Mouse (Mus musculus) heart, adult 9 months (tissue): ENCODE results near the gene Zfp580.
"Not testable (repeated sequence)": the region's sequence is repeated elsewhere in the genome, so short reads cannot be mapped to it uniquely, and the experiment has no call there.

Source experiments
- DNase-seq, 2 experiments: peaks; one replicate each; pipeline ENCODE4 v3.0.0; 2022; ENCODE audit warnings: low spot score in 2 of 2

The Zfp580 gene

GRCm38 (mm10) chr7:5051193-5052192 lies at the start of gene Zfp580:
Gene Zfp580, plus strand, starts transcription at chr7:5051538.
- peak; percentile 75 to 76 for DNase-seq

DNA sequence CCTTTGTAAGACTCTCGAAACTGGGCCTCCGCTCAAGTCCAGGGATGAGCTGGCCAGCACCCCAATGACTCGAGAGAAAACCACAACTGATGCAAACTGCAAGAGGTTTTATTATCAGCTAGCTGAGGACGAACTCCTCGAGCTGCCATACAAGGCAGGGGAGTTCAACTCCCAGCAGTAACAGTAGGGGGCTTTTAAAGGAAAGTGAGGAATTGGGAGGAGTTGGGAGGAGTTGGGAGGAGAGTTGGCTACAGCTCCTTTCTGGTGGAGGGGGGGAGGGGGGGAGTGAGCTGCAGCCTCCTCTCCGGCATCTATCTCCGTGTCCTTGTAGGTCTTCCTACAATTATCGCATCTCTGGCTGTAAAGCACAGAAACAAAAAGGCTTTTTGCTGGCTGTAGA lies 48.5 kb upstream of the Zfp580 start:
- DNase-seq: not testable (repeated sequence)

DNA sequence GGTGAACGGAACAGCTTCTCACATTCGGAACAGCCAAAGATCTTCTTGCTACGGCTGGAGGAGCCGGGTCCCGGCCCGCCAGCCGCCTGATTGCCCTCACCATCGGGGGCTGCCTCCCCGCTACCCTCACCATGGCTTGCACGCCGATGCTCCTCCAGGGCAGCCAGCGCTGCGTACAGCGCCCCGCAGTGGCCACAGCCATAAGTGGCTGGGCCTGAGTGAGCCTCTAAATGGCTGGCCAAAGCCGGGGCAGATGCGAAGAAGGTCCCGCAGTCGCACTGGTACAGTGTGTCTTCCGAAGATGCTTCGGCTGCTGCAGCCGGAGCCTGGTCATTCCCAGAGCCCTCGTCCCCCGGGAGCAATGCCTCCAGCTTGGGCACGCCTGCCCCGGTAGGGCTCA lies 43.1 kb upstream of the Zfp580 start:
- no peak for DNase-seq

GRCm38 (mm10) chr7:5012681-5013513 lies 38.4 kb upstream of the Zfp580 start:
- DNase-seq: no peak

DNA sequence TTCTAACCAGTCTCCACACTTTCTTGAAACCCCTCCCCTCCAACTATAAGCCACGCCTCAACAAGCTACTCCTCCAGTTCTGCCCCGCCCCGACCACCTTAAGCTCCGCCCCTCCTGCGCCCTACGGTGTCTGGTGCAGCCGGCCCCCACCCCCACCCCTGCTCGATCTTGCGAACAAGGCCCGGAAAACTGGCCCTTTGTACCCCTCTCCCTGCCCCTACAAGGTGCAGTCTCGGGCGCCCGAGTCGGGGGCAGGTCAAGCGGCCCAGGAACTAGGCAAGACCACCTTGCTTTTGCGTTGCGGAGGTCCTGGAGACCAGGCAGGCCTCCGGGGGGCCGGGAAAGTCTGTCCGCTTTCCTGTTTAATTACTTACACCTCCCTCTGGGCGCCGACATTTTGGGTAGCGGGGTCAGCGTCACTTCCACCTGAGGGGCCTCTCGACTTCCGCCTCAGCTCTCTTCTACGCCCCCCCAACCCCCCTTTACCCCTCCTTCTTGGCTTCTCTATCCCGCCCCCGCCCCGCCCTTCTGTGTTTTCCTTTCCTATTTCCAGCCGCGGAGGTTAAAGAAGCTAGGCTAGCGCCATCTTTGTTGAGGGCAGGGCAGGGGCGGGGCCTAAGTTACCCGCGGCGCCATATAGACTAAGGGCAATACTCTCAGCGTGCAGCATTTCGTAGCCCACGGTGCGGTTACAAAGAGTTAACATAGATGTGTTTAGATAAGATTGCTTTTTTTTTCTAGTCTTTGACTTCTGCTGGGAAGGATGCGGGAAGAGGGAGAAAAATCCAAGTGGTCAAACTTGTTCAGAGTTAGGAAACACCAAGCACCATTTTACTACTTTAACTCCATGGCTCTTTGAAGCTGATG lies 36.9 kb upstream of the Zfp580 start, which contains the start of the genes Zfp524 and Fiz1:
Gene Zfp524, plus strand, starts transcription at position 165 of the 867 bp plus-strand sequence.
Gene Fiz1, minus strand, starts transcription at position 447 of the 867 bp plus-strand sequence.
- DNase-seq: peak; percentile 89 to 98

DNA sequence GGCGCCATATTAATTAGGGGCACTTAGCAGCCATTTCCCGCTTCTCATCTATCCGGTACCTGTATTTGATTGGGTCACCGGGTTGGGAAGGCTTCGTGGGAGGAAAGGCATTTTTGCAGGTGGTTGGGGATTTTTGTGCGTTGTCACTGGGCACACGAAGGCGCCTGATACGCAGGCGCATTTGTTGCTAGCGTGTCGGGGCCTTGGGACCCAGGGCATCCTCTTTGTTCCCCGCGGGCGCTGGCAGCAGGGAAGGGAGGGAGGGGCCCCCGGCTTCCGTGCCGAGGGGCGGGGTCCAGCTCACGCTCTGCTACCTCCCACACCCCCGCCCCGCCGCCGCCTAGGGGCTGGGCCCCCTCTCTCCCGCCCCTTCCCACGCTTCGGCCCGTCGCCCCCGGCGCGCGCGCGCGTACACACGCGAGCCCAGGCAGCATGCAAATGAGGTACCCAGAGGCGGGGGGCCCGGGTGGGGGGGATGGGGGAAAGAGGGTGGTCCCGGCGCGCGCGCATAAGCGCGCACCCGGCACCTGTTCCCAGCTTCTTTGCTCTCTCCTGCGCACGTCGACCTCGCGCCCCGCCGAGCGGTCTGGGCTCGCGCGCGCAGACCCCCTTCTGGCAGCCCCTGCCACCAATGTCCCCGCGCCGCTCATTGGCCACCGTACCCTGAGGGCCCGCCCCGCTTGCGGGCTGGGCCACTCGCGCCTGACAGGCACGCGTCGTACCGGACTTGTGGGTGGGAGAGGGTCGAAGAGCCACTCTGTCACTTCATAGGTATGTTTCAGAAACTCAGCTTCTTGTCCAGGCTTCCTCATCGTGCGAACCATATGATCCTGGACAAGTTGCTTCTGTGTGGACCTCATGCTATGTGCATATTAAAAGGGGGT lies 36.0 kb upstream of the Zfp580 start, which contains the start of gene Gm44973:
Gene Gm44973, plus strand, starts transcription at position 379 of the 884 bp plus-strand sequence.
- DNase-seq: peak; percentile 93 to 96

GRCm38 (mm10) chr7:5016057-5016456 lies 35.3 kb upstream of the Zfp580 start:
- DNase-seq: no peak

- no peak for DNase-seq
These were observed 34.4 kb upstream of the Zfp580 start for GRCm38 (mm10) chr7:5016920-5017319.

- no peak for DNase-seq
These were observed 34.0 kb upstream of the Zfp580 start for GRCm38 (mm10) chr7:5017352-5017751.

DNA sequence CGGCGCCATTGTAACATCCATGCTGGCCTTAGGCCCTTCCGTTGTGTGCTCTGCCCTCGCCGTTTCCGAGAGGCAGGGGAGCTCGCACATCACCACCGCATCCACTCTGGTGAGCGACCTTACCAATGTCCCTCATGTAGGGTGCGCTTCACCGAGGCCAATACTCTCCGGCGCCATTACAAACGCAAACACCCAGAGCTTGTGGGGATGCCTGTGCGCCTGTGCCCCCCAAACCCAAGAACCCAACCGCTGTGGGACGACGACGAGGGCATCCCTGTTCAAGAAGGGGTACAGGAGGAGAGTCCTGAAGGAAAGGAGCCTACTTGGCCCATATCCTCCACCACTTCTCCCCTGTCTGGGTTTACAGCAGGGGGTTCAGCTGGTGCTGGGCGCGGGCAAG lies 33.4 kb upstream of the Zfp580 start:
- DNase-seq: no peak

DNA sequence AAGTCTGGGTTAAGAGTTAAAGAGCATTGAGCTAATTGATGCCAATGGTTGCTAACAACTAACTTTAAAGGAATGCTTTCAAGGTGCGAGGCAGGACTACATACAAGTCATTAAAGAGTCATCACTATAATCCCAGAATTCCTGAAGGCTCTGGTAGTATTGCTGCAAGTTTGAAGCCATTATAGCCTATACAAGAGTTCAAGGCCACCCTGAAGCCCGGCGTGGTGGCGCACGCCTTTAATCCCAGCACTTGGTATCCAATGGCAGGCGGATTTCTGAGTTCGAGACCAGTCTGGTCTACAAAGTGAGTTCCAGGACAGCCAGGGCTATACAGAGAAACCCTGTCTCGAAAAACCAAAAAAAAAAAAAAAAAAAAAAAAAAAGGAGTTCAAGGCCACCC lies 31.8 kb upstream of the Zfp580 start:
- DNase-seq: not testable (repeated sequence)

- peak; percentile 99 to 100 for DNase-seq
These were observed 31.2 kb upstream of the Zfp580 start, which contains the start of the genes Zfp865 and Ccdc106 for GRCm38 (mm10) chr7:5020000-5020681. Gene Zfp865, plus strand, starts transcription at chr7:5020376. Gene Ccdc106, plus strand, starts transcription at chr7:5020553.

GRCm38 (mm10) chr7:5020685-5021084 lies 30.7 kb upstream of the Zfp580 start:
- DNase-seq: no peak

GRCm38 (mm10) chr7:5021197-5021596 lies 30.1 kb upstream of the Zfp580 start:
- no peak for DNase-seq

DNA sequence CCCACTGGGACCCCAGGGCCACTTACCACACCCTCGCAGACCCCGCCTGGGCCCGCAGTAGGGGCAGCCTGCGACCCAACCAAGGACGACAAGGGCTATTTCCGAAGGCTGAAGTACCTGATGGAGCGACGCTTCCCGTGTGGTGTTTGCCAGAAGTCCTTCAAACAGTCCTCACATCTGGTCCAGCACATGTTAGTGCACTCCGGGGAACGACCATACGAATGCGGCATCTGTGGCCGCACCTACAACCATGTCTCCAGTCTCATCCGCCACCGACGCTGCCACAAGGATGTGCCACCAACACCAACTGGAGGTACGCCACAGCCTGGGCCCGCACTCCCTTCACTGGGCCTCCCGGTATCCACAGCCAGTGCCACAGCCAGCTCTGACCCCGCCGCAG lies 21.8 kb upstream of the Zfp580 start:
- DNase-seq: no peak

GRCm38 (mm10) chr7:5029946-5030345 lies 21.4 kb upstream of the Zfp580 start:
- no peak for DNase-seq

GRCm38 (mm10) chr7:5030554-5031275 lies 20.6 kb upstream of the Zfp580 start:
- no peak for DNase-seq

DNA sequence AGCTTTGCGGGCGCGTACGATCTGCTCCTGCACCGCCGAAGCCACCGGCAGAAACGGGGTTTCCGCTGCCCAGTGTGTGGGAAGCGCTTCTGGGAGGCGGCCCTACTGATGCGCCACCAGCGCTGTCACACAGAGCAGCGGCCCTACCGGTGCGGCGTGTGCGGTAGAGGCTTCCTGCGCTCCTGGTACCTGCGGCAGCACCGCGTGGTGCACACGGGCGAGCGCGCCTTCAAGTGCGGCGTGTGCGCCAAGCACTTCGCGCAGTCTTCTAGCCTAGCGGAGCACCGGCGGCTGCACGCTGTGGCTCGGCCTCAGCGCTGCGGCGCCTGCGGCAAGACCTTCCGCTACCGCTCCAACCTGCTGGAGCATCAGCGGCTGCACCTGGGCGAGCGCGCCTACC lies 19.8 kb upstream of the Zfp580 start:
- DNase-seq: no peak

- DNase-seq: no peak
These were observed 17.5 kb upstream of the Zfp580 start, which contains the start of gene 4632433K11Rik for GRCm38 (mm10) chr7:5033818-5034217. Gene 4632433K11Rik, plus strand, starts transcription at chr7:5034118.
